Comparison of ENCODE assay signal across 24 mouse cellular contexts in the genomic region with DNA sequence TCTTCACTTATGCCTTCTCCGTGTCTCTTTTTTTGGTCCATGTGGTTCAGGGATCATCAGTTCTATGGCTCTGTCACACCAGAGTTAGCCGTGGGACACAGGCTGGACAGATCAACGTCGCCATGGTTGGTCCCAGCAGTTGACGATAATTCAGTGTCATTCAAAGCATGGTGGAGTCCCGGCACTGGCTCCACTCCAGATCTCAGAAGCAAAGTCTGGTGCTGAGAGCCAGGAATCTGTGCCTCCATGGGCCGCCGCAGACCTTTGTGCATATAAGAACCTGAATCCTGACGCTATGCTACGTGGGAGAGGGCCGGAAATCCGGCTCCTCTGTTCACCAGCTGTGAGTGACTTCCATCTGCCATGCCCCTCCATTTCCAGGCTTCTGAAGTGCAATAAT.
A peak's percentile ranks its signal among the peaks of the same experiment; 100 is the strongest.
DNase-seq lines count a peak whose midpoint lies in the region; ATAC-seq and TF ChIP-seq lines count a peak whose summit lies in the region.
"Had no signal": no experiment of that assay in that cellular context is flagged by ENCODE, and none has a peak within 500 bp of the region (broad histone marks: within the 10 kb centered on the region; RNA-seq: fewer than 3 reads in every experiment).

No protein-coding gene starts in this region.

- no peak overlapping the region for H3K9ac ChIP-seq in forebrain, embryonic 13.5 days
- H3K9ac ChIP-seq in forebrain, postnatal 0 days = no peak overlapping the region
- H3K9ac ChIP-seq in midbrain, embryonic 11.5 days (ENCODE audit: low read length) = no peak overlapping the region
- no peak overlapping the region for H3K9ac ChIP-seq in midbrain, embryonic 13.5 days (replicated peaks)
- H3K9ac ChIP-seq: embryonic facial prominence, embryonic 13.5 days; embryonic facial prominence, embryonic 15.5 days; forebrain, embryonic 15.5 days had no signal

- peaks cover 39% of the 10 kb centered on the region for H3K4me1 ChIP-seq in forebrain, embryonic 13.5 days
- H3K4me1 ChIP-seq in forebrain, postnatal 0 days (ENCODE audit: insufficient read depth) = peaks cover 18% of the 10 kb centered on the region
- H3K4me1 ChIP-seq in midbrain, embryonic 11.5 days (ENCODE audit: control insufficient read depth, insufficient read depth, low read length) = peaks cover 11% of the 10 kb centered on the region
- H3K4me1 ChIP-seq in midbrain, embryonic 13.5 days (replicated peaks) = peaks cover 20% of the 10 kb centered on the region
- H3K4me1 ChIP-seq: embryonic facial prominence, embryonic 13.5 days; embryonic facial prominence, embryonic 15.5 days had no signal

- no peak for TF ChIP-seq CTCF in forebrain, postnatal 0 days (IDR thresholded peaks at IDR 0.05; ENCODE audit: low read depth)

- 83% methylated on average over 12 of the region's 12 CpGs for WGBS in forebrain, embryonic 13.5 days
- 55% methylated on average over 12 of the region's 12 CpGs for WGBS in forebrain, postnatal 0 days
- 87% methylated on average over 12 of the region's 12 CpGs for WGBS in midbrain, embryonic 11.5 days
- WGBS in midbrain, embryonic 13.5 days = 84% methylated on average over 12 of the region's 12 CpGs

- DNase-seq in cerebellum, postnatal 10 days = peak; percentile 56 to 59
- no peak for DNase-seq in cerebellum, adult 8-10 months
- DNase-seq in forebrain, postnatal 0 days = no peak
- DNase-seq in midbrain, embryonic 11.5 days (ENCODE audit: low spot score, missing footprints) = peak; percentile 33
- DNase-seq: adrenal gland, adult 8-10 months; adrenal gland, postnatal 14 days; adrenal gland, postnatal 36 days; B cell, adult 2 months; cerebellum, adult 11 months; cerebellum, adult 18-20 months; cerebellum, adult 9-10 months; cerebellum, postnatal 36 days; embryo, embryonic 11 days had no signal

- 0 out of 2 replicates have a peak, but pooled peaks cover 5% of the 10 kb centered on the region for H3K27me3 ChIP-seq in forebrain, embryonic 13.5 days
- no peaks in the 10 kb centered on the region for H3K27me3 ChIP-seq in forebrain, postnatal 0 days (ENCODE audit: insufficient read depth, low read length)
- no peaks in the 10 kb centered on the region for H3K27me3 ChIP-seq in midbrain, embryonic 11.5 days (ENCODE audit: control insufficient read depth, insufficient read depth, low read length)
- no peaks in the 10 kb centered on the region for H3K27me3 ChIP-seq in midbrain, embryonic 13.5 days
- H3K27me3 ChIP-seq: embryonic facial prominence, embryonic 13.5 days; embryonic facial prominence, embryonic 15.5 days; forebrain, embryonic 15.5 days; Patski had no signal

- no peaks in the 10 kb centered on the region for H3K9me3 ChIP-seq in forebrain, embryonic 13.5 days (replicated peaks)
- H3K9me3 ChIP-seq in forebrain, postnatal 0 days (ENCODE audit: low read length) = no peaks in the 10 kb centered on the region
- no peaks in the 10 kb centered on the region; the same call in 1 of the 2 replicates for H3K9me3 ChIP-seq in midbrain, embryonic 11.5 days (ENCODE audit: control insufficient read depth, low read length)
- peaks cover 4% of the 10 kb centered on the region; the same call in 1 of the 2 replicates for H3K9me3 ChIP-seq in midbrain, embryonic 13.5 days
- H3K9me3 ChIP-seq: embryonic facial prominence, embryonic 13.5 days; embryonic facial prominence, embryonic 15.5 days; forebrain, embryonic 15.5 days had no signal

- peak overlapping the region; percentile 44 for H3K27ac ChIP-seq in forebrain, embryonic 13.5 days
- no peak overlapping the region for H3K27ac ChIP-seq in forebrain, postnatal 0 days (ENCODE audit: low read depth, low read length)
- no peak overlapping the region for H3K27ac ChIP-seq in midbrain, embryonic 11.5 days (ENCODE audit: low read depth, low read length)
- H3K27ac ChIP-seq in midbrain, embryonic 13.5 days = no peak overlapping the region
- H3K27ac ChIP-seq: embryonic facial prominence, embryonic 13.5 days; embryonic facial prominence, embryonic 15.5 days; forebrain, embryonic 10.5 days; forebrain, embryonic 15.5 days had no signal

- no peak for ATAC-seq in forebrain, embryonic 13.5 days
- no peak for ATAC-seq in forebrain, postnatal 0 days
- no peak for ATAC-seq in midbrain, embryonic 11.5 days (ENCODE audit: low FRiP score)
- ATAC-seq in midbrain, embryonic 13.5 days = no peak
- ATAC-seq: activated CD4-positive, CD25-positive, alpha-beta regulatory T cell, adult 4 months; CD4-positive, CD25-positive, alpha-beta regulatory T cell, adult 4 months; forebrain, embryonic 15.5 days; Patski had no signal

- H3K4me2 ChIP-seq in forebrain, embryonic 13.5 days = no peak overlapping the region
- no peak overlapping the region for H3K4me2 ChIP-seq in forebrain, postnatal 0 days (ENCODE audit: low read depth)
- H3K4me2 ChIP-seq in midbrain, embryonic 11.5 days = no peak overlapping the region
- no peak overlapping the region for H3K4me2 ChIP-seq in midbrain, embryonic 13.5 days (replicated peaks)
- H3K4me2 ChIP-seq: embryonic facial prominence, embryonic 13.5 days; embryonic facial prominence, embryonic 15.5 days; forebrain, embryonic 15.5 days had no signal

- H3K36me3 ChIP-seq in forebrain, embryonic 13.5 days (ENCODE audit: poor library complexity, severe bottlenecking) = no peaks in the 10 kb centered on the region
- H3K36me3 ChIP-seq in forebrain, postnatal 0 days (ENCODE audit: insufficient read depth) = no peaks in the 10 kb centered on the region
- no peaks in the 10 kb centered on the region for H3K36me3 ChIP-seq in midbrain, embryonic 11.5 days (ENCODE audit: control insufficient read depth, insufficient read depth, low read length)
- no peaks in the 10 kb centered on the region for H3K36me3 ChIP-seq in midbrain, embryonic 13.5 days
- H3K36me3 ChIP-seq: embryonic facial prominence, embryonic 13.5 days; embryonic facial prominence, embryonic 15.5 days; forebrain, embryonic 10.5 days; forebrain, embryonic 15.5 days; G1E had no signal

- H3K4me3 ChIP-seq in forebrain, embryonic 13.5 days = no peak overlapping the region
- H3K4me3 ChIP-seq in forebrain, postnatal 0 days (ENCODE audit: low read depth, low read length) = no peak overlapping the region
- H3K4me3 ChIP-seq in midbrain, embryonic 11.5 days (ENCODE audit: low read depth, low read length) = no peak overlapping the region
- H3K4me3 ChIP-seq in midbrain, embryonic 13.5 days (replicated peaks) = no peak overlapping the region
- H3K4me3 ChIP-seq: embryonic facial prominence, embryonic 13.5 days; embryonic facial prominence, embryonic 15.5 days; erythroblast, embryonic 14.5 days; forebrain, embryonic 10.5 days; forebrain, embryonic 15.5 days had no signal

Comparison
In these comparisons a context has a peak if more than half of its experiments do, and no peak if none do; other contexts are left out.
1. DNase-seq: peak in cerebellum, postnatal 10 days (2 of 2) and midbrain, embryonic 11.5 days (single experiment); none in cerebellum, adult 8-10 months (single experiment) and forebrain, postnatal 0 days (single experiment).